Mouse (Mus musculus) ovary, postnatal 14 days (tissue): ENCODE data around the gene Auts2.

Experiments used
- DNase-seq: peaks from one replicate; pipeline ENCODE4 v3.0.0; 2022; ENCODE audit warnings: low spot score

The Auts2 gene

DNA sequence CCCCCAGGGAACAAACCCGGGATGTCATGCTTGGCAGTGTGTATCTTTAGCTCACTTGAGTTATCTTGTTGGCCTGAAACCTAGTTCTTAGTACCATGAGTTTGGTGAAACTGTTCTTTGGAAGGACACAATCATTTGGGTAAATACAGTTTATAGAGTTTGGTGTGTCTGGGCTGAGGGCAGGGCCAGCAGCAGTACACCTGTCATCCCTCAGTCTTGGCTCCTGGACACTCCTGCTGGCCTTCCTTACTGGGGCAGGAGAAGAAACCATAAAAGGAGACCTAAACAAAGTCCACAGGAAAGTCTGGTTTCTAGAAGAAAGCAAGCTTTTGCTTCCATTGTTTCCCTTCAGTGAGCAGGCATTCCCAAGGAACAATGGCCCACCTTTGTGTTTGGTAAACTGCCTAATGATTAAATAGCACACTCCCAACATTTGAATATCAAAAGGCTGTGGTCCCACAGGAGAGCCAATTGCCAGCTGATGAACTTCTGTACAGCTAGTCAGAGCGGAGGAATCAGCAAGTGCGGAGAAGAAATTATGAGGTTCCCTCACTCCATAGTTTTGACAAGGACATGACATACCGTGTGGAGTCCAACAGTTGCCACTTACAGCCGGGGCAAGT is 979.4 kb downstream of the Auts2 start:
- DNase-seq = no peak

DNA sequence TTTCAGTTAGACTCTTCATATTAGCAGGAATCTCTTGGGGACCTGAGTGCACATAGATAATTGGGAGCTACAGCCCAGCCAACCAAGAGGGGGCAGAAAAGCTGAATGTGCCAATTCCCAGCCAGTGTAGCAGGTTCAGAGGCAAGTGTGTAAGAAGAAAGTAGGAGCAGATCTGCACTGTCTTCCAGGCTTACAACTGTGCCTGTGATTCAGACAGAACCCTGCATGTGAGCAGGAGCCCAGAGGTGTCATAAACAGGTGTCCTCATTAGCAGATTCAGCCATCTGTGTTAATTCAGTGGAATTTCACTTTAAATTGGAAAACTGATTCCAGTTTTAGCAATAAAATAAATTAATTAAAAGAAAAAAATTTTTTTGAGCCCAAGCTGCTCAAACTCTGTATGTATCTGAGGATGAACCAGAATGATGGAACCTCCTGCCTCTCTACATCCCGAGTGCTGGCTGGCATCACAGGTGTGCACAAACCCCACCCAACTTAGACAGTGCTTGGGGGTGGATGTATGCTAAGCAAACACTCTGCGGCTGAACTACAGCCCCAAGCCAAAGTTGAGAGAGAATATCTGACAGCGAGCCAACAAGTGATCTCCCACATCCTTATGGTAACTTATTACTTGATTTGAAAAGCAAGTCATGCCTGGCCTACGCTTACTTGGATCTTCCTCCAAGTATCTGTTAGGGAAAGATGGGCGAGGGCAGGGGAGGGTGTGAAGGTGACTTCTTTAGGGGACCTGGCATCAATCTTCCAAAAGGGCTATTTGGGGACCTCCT is 982.2 kb downstream of the Auts2 start:
- DNase-seq = no peak

DNA sequence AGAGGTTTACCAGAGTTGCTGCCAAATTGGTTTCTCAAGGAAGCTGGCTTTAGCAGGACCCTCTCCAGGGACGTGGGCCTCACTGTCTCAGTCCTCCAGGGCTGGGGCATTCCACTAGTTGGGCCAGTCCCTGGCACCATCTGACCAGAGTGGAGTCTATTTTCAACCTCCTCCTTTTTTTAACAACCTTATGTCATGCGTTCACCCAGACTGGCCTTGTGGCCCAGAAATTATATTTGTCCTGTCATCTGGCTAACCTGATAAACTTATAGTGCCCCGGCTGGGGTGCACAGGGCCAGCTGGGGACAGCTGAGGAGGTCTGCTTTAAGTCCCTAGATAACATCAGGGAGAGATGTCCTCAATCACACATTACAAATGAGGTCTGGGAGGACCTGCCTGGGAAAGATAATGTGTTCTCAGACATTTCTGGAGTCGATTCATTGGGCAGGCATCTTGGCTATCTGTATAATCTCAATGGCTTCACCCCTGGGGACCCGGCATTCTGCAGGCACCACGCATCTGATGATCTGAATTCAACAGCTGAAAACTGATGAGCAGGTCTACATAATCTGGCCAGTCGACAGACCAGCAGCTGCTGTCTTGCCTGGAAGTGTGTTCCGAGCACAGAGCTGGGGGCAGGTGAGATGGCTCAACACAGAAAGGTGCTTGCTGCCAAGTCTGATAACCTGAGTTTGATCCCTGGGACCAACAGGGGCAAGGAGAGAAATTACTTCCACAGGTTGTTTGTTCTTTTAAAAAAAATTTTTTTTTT is 984.6 kb downstream of the Auts2 start:
- no peak for DNase-seq

DNA sequence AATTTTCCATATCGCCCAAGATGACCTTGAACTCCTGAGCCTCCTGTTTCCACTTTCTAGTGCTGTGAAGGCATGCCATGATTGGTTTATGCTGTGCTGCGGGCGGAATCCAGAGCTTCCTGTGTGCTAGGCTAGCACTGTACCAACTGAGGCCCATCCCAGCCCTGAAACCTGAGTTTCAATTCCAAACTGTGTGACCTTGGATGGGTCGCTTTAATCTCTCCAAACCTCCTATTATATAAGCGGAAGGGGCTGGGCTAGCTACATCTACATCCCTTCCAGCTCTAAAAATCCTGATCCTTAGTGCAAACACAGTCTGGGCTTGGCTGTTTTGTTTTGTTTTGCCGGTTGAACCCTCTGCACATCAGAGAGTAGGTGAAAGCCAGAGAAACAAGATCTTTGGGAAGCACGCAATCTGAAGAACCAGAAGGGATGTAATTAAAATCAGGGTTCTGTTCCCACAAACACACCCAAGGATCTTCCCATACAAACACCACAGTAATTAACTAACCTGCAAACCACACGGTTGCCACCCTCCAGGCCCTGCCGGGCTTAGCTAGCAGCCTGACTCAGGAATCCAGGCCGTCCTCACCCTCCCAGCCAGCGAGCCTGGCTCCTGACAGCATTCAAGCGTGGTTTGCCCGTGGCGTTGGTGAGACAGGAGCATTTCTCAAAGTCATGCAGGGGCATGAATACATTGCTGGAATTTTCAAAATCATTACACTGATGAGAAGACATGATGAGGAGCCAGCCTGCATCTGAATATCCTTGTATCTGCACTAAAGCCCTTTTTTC is 985.4 kb downstream of the Auts2 start:
- no peak for DNase-seq

DNA sequence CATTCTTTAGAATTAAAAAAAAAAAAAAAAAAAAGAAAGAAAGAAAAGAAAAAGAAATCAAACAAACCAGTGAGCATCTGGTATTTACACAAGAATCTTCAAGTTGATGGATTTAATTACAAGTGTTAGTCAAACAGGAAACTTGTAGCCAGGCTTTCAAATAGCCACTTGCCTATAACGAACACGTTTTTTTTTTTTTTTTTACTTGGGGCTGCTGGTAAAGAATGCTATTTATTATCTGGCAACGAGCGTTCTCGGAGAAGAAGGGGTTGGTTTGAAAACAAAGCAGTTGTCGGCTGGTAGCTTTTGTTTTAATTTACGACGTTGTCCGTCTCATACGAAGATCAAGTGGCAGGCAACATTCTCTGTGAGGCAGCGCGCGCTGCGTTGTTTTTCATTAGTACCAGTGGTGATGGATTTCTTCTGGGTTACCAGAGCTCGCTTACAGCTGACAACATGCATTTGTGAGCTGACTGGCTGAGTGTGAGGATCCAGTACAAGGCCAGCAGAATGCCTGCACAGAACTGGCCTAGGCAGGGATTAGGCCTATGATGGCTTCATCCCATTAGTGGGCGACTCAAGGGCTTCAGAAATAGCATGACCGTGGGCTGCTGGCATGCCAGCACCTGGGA is 994.1 kb downstream of the Auts2 start:
- no peak for DNase-seq

DNA sequence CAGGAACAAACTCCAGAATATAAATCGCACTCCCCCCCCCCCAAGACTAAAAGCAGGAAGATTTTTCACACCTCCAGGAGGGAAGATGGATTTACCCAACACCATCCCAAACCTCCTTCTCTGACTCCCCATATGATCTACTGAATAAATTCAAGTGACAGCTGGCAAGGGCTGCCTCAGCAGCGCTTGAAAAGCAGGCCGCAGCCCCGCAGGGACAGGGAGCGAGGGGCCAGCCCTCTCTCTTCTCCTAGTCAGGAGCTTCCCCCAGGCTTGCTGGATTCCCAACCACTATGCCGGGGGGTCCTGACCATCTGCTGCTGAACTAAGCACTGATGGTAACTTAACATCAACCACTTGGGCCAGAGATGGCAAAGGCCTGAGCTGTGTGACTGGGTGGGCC is 995.2 kb downstream of the Auts2 start:
- no peak for DNase-seq

DNA sequence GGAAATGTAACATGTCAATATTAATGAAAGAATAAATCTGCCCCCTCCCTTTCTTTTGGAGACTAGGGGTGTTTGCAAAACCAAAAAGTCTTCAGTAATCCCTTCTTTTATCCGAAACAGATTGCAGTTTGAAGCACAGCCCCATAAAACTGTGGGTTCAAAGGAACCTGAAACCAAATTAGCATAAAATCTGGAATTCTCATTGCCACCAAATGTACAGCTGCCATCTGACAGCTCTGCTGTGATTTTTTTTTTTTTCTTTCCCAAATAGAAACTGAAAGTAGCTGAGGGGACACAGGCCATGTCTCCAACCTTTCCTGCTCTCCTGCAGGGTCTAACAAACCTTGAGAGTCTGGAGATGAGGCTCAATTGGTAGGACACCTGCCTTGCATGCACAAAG is 996.7 kb downstream of the Auts2 start:
- no peak for DNase-seq

DNA sequence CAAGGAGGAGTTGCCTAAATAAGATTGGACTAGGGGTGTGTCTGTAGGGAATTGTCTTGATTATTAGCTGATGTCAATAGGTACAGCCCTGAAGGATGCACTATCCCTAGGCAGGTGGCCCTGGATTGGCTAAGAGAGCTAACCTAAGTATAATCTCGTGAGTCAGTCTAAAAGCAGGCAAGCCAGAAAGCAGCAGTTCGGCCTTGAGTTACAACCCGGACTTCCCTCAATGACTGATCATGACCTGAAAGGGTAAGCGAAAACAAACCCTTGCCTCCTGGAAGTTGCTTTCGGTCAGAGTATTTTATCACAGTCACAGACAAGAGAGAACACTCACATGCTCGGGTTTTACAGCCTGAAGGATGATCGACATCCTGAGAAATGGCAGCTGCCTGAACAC is 998.8 kb downstream of the Auts2 start:
- DNase-seq = no peak

DNA sequence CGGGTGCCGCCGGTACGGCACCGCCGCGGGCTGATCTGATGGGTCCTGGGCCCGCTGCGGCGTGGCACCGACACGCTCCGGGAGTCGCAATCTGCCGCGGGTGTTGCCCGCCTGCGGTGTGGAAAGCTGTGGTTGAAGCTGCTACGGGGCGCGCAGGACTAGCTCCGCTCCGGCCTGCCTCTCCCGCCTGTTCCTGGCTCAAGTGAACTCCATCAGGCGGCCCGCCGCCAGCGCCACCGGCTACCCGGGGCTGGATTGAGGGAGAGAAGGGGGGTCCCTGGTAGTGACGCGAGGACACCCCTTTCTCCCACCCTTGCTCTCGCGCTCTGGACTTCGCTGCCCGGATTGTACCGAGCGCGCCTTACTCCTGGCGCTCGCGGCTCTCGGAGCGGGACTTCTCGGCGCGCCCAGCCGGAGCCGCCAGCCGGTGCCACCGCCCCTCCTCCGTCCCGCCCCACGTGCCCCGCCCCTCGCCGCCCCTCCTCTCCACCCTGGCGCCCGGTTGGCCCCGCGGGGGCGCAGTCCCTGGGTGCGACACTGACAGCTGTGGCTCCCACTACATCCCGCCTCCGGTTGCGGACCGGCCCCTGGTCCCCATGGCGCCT is 1004.7 kb downstream of the Auts2 start:
- peak; percentile 53 for DNase-seq

DNA sequence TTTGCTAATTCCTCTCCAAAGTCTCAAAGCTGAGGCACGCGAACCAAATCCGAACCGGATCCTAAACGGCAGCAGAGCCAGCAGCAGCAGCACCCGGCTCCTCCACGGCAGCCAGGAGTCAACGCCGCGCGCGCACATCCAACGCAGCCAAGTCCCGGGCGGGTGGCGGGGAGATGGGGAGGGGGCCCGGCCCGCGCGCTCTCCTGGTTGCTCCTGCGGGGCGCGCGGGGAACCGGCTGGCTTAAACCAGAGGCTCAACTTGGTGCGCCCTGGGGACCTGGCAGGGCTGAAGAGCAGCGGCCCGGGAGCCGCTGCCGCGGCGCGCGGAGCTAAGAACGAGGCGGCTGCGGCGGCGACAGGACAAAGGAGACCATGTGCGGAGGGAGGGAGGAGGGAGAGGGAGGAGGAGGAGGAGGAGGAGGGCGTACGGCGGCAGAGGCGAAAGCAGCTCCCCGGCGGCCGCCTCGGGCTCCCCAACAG is 1005.3 kb downstream of the Auts2 start:
- peak; percentile 10 for DNase-seq

DNA sequence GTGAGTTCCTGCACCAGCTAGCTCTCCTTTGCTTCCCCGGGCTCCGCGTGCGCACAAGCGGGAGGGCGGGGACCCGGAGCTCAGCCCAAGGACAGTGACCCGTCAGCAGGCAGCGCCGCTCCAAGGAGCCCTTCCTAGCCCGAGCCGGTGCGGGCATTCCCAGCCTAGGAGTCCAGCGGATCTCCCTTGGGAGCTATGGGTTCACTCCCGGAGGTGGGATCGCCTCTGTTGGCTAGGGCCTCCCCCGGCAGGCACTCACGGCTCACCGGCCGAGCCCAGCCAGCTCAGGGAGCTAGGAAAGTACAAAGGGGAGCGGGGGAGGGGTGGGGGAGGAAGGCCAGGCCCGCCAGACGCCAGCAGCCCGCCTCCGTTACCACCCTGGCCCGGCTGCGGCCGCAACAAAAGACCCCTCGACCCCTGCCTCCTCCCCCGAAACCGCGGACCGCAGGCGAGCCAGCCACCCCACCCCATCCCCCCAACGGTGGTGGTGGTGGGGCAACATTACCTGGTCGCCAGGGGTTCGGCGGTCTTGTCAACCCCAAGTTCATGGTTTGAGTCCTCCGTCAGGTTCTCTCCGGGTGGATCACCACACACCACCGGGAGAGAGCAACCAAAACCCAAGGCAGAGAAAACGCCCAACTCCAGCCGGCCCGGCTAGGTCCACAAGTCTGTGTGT is 1005.9 kb downstream of the Auts2 start:
- peak; percentile 28 for DNase-seq

DNA sequence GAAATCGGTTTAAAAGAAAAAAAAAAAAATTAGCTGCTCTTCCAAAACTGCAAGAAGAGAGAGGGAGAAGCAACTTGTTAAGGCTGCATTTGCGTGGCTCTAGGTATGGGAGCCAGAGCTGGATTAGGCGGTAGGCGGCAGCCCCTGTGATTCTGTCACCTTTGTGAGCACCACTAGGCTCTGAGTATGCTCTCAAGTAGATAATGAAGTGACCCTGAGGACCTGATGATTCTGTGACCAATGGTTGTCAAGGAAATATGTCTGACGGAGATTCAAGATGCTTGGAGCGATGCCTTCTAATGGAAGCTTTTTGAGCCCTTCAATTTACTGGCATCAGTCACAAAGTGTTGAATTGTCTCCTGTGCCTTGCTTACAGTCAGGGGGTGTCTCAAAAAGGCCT is 1007.4 kb downstream of the Auts2 start:
- DNase-seq = no peak

DNA sequence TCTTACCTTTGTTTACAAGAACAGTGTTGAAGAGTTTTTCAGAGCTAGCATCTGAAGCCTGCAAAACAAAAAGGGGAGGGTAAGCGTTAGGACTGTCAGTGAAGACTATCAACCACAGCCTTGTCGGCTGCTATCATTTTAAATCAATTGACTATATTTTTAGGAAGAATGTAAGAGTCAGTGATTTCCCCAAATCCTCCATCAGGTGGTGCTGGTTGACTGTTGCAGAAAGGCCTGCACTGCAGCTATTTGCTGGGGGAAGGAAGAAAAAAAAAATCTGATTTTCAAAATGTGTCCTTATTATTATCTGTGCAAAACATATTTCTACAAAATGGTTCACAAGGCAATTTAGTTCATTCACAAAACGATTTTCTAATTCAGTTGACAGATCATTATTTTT is 1009.3 kb downstream of the Auts2 start:
- DNase-seq = peak; percentile 38

DNA sequence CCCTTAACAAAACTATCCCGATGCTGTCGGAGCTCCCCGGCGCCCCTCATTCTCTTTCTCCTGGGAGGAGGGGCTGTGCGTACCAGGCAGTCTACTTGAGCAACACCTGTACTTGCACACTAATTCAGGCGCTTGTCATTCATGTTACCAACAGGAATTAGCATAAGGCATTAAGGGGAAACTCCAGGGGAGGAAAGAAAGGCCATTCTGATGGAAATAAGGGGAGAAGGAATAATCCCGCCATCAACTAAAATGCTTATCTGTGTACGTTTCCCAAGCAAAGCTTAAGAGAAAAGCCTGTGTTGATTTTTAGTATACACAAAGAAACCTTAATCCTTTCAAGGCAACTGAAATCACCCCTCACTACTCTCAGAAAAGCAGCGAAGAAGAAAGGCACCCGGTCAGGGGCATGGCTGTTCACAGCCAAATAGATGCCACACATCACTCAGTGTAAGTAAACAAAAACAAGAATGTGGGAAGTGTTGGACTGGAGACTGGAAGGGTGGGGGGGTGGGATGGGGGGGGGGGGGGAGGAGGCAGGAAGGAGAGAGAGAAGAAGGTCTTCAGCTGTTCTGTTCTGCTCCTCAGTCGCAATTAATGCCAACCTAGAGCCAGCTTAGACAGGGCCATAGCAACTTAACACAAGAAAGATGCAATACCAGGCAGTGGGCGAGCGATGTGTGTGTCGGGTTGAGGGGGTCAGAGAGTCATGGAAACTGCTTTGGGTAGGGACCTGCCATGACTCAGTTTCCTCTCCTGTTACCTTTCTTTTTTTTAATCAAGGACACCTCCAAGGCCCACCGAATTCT is 1011.2 kb downstream of the Auts2 start:
- DNase-seq = no peak

DNA sequence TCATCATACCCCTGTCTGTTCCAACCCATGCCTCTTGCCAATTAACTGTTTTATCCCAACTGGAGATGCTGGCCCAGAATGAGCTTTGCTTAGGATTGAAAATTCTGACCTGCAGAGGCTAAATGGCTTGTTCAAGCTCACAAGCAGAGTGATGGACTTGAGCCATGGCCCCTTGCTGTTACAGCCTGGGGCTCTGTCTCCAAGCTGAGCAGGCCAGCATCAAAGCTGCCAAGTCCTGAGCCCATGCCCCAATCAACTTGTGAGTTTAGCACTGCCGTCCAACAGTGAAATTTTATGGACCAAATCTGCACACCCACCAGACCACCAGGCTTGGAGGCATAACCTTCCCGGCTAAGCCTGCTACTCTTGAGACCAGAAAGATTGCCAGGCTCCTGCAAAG is 1012.3 kb downstream of the Auts2 start:
- no peak for DNase-seq

DNA sequence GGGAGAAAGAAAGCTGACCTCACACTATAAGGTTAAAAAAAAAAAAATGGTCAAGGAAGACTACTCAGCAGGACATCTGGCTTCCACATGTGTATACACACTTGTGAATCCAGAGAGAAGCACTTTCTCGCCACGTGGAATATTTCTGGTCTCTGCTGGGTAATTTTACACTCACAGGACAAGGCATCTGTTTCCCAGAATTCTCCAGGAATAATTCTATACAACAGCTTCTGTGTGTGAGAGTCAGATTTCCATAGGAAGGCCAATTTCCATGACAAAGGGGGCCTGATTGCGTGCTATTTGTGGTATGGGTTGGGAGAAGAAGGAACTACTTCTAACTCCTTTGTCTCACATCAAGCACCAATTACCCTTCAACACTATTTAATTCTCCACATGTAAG is 1016.5 kb downstream of the Auts2 start:
- no peak for DNase-seq

DNA sequence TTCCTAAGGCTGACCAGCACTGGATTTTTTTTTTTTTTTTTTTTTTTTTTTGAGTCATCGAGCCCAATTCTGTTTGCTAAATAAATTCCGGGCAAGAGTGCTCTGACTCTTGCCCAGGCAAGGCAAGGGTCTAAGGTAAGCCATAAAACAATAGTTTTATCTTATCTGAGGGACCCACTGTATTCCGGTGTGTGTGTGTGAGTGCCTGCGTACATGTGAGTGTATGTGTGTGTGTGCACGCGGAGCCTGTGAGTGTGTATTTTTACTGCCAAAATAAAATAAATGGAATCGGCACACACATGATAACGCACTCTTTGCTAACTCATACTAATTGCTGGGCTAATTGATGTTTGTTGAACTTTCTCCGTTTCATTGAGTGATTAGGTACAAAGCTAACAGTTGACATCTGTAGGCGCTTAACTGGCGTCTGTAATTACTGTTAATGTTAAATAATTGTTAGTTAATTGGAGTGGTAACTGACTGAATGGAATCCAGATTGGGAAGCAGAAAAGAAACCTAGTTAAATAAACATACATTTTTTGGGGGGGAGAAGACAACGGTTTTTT is 1018.2 kb downstream of the Auts2 start:
- no peak for DNase-seq

DNA sequence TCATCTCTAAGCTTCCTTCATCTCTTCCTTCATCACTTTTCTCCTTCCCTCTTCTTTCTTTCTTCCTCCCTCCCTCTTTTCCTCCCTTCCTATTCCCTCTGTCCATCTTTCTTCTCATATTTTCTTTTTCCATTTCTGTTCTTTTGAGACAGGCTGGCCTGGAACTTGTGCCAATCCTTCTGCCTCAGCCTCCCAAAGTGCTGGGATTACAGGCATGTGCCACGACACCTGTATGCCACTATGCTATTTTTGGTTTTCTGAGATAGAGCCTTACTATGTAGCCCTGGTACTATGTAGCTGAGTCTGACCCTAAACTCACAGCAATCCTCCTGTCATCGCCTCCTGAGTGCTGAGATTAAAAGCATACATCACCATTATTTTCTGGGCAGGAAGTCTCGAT is 1023.6 kb downstream of the Auts2 start:
- DNase-seq = no peak

DNA sequence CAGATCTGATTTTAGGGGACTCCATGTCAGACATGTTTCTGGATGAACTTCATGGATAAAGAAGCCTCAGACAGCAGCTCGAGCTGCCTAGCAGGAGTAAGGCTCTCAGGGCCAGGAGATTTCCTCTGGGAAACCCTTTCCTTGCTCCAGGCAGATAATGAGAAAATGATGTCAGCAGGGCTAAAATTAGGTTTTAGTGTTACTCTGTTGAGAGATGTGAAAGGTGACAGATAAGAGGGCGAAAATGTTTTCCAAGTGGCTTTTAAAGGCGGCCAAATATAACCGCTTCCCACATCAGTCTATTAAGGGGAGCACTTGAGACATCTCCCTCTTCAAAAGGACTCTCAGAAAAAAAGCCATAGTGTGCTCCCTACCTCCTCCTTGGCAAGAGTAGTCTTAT is 1025.5 kb downstream of the Auts2 start:
- no peak for DNase-seq
